Mouse (Mus musculus): ENCODE measurements at regions not wholly inside any gene's neighbourhood (a gene's known extent, or its start where the extent isn't known, plus 50 kb on each side); places are given as distances from the start of the nearest gene placed in this dataset.
A peak's percentile ranks its signal among the peaks of the same experiment; 100 is the strongest.

DNA sequence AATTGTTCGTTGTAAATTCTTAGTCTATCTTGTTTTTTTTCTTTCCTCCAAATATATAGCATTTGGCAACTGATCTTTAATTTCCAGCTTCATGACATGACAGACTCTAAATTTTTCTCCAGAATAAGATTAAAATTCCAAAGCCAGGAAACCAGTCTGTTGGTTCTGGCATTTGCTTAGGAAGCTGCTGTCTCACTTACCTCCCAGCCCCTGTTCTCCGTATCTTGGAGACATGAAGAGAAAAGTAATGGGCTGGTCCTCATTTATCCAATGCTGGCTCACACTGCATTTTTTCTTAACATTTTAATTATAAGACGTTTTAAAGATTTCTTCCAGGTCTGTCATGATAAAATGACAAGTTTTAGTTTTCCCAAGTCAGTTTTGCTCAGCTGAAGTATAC, 226.3 kb downstream of the Pih1d3 start:
- no peak for DNase-seq (ENCODE audit: low spot score in 2 of 2)

- peak; percentile 5 to 13 for DNase-seq (ENCODE audit: low spot score in 2 of 2)
Measured at GRCm38 (mm10) chr1:31453737-31454465, 231.3 kb downstream of the Pih1d3 start.

DNA sequence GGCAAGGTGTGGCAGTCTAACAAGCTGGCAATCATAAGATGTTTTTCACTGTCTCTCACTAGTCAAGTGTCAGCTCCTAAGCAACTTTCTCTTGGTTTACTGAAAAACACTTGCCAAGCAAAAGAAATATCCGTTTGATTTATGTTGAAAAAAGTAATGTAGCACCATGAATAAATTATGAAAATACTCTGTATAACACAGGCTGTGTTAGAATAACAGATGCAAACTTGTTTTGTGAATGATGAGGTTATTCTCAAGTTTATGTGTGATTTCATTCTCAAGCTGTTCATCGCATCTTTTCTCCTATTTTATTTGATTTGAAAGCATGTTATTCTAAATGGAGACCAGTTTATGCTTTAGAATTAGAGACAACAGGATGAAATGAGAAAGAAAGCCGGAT, 239.7 kb downstream of the Pih1d3 start:
- no peak for DNase-seq (ENCODE audit: low spot score in 2 of 2)
